Mouse (Mus musculus): ENCODE measurements around the gene Emid1. TPM values are rescaled to one million over a fixed set of nuclear protein-coding genes. Genes with fewer than 3 reads are reported as not detected.
A peak's percentile ranks its signal among the peaks of the same experiment; 100 is the strongest.

Emid1 gene
- total RNA-seq, 2 experiments from 2014 or later, result 38.7 to 43.8 TPM

DNA sequence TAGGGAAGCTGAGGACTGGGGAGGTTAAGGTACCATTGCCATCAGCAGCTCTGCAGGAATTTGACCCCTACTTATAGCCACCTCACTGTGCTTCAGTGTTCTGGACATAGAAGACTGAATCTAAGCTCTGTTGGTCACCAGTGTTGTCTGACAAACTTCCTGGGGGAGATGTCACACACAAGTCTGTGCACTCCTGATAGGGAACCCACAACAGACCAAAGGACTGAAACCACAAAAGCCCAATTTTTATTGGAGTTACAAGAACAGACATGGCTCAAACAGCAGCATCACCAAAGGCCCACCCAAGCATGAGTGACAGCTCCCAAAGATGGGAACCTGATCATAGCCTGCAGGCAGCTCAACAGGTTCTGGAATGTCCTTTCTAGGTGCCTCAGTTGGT lies 85.0 kb downstream of the Emid1 start:
- no peak for DNase-seq

DNA sequence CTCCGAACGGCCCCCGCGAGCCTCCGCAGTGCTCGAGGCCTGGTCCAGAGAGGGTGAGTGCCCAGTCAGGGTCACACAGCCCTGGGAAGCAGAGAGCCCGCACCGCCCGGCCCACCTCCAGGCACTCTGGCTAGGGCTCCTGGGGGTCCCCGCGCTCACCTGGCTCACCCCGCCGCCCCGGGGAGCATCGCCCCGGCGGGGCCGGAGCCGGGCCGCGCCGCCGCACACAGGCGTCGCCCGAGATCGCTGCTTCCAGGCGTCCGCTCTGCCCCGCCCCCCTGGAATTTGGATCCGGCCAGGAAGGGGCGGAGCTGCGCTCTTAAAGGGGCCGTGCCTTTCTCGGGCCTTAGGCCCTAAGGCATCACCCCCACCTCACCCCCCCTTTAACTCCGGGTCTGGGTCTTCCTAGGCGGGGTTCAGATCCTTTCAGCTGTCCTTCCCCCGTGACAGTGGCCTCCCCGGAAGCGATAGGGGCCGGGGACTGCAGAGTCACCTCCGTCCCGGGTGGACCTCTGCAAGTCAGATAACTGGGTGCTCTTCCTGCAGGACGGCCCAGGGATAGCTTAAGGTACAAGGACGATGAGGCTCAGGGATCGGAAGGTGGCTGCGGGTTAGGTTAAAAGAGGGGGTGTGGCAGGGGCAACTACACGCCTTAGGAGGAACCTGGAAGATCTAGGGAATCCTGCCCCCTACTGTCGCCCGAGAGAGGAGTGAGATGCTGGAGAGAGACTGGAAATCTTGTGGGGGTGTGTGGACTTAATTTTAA lies 86.8 kb downstream of the Emid1 start, which contains the start of gene Gas2l1:
Gene Gas2l1, minus strand, starts transcription at position 272 of the 766 bp plus-strand sequence.
- intact Hi-C loops (cut with DNase I), result loop anchor here (10.0 kb wide), 1 partner anchor 50 kb away; no protein-coding TSS in a partner anchor
- peak; percentile 86 for DNase-seq

More for the DNA sequence above, 85.0 kb downstream of the Emid1 start:
- intact Hi-C loops (cut with DNase I), result loop anchor here (10.0 kb wide), 1 partner anchor 52 kb away; no protein-coding TSS in a partner anchor

DNA sequence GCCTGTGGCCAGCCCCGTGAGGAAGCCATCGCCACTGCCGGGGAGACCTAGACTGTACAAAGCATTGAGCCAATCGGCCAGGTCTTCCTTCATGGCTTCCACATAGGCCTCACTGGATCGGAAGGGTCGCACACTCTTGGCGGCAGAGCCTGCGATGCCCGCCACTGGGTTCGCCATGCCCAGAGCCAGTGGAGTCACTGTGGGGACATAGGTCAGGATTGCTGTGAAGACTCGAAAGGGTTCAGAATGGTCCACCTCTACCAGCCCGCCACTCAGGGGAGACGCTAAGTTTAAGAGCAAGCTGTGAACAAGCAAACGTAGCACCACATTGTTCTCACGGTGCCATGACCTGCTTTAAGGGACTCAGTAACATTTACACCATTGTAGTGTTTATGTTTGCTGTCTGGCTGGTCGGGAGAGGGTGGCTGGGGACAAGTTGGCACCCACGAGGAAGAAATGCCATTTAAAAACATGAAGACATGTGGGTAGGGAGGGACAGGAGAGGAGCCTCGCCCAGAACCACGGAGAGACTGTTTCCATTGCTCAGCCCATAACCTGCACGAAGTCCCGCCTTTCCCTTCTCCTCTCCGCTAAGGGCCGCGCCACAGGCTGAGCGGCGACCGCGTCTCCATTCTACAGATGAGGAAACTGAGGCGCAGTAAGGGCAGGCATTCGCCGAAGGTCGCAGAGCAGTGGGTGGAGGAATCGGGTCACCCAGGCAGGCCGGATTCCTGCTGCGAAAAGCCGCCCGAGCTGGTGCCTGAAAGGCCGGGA lies 87.6 kb downstream of the Emid1 start:
- intact Hi-C loops (cut with DNase I), result loop anchor here (10.0 kb wide), 1 partner anchor 50 kb away; no protein-coding TSS in a partner anchor
- peak; percentile 35 for DNase-seq

DNA sequence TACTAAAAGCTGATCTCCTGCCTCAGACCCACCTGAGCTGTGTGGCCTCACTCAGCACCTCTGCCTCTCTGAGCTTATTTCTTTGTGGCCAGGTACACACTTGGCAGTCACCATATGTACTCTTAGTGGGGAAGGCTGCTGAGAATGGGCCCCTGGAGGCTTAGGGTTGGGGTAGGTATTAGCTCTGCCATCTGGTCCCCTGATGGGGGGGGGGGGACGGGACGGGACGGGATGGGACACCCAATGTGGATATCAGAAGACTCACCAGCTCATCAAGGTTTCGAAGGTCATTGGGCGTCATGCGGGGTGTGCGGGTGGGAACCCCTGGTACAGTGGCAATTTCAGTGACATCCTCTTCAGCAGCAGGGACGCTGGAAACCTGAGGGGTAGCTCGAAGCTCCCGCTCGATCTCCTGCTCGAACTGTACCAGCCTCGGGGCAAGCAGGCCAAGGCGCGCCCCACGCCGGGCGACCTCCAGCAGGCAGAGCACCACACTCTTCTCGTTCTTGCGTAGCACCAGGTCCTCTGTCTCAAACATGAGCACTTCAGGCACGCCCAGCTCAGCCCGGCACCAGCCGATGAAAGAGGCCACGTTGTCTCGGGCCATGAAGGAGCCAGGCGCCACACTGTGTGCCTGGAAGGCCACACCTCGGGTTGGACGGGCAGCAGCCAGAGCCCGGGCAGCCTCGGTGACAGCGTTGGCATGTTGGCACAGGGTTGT lies 88.3 kb downstream of the Emid1 start:
- intact Hi-C loops (cut with DNase I), result loop anchor here (10.0 kb wide), 1 partner anchor 49 kb away; no protein-coding TSS in a partner anchor

DNA sequence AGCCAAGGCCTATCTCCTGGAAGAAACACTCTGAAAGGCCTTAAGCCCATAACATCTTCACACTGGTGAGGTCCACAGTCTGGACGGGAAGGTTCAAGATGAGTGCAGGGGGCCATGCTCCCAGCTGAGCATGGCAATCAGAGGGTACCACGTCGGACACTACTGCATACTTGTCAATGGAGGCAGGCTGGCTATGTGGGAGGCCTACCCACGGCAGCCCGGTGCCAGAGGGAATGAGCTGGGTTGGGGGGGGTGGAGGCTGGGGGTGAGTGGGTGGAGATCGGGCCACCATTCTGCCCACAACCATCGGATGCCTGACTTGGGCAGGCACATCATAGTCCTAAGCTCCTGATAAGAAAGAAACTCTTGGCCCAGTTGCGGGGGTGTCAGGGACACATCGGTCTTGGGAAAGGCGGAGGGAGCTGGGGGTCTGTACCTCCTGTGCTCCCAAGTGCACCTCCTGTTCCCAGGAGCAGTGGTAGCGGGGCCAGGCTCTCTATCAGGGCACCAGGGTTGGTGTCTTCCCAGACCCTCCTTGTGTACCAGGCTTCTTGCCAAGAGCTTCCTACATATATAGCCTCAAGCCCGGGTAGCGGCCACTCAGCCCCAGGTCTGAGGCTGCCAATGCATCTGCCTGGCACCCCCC lies 89.1 kb downstream of the Emid1 start:
- no peak for DNase-seq
- intact Hi-C loops (cut with DNase I), result loop anchor here (10.0 kb wide), 1 partner anchor 48 kb away; no protein-coding TSS in a partner anchor

More for the DNA sequence above, 88.3 kb downstream of the Emid1 start:
- DNase-seq, result no peak

DNA sequence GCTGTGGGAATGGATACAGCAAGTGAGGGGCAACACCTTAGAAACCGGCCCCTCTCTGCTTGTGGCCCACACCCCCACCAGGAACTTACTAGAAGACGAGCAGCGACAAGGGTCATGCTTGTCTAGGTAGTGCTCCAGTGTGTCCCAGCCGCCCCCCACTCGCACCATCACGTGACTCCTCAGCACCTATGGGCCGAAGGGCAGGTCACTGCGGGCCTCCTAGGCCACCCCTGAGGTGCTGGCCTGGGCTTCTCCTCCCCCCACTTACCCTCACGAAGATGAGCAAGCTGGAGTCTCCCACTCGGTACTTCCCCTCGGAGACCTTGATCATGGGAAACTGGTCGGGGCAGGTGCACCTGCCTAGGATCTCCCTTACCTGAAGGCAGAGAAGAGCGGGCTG lies 89.7 kb downstream of the Emid1 start:
- DNase-seq, result no peak

DNA sequence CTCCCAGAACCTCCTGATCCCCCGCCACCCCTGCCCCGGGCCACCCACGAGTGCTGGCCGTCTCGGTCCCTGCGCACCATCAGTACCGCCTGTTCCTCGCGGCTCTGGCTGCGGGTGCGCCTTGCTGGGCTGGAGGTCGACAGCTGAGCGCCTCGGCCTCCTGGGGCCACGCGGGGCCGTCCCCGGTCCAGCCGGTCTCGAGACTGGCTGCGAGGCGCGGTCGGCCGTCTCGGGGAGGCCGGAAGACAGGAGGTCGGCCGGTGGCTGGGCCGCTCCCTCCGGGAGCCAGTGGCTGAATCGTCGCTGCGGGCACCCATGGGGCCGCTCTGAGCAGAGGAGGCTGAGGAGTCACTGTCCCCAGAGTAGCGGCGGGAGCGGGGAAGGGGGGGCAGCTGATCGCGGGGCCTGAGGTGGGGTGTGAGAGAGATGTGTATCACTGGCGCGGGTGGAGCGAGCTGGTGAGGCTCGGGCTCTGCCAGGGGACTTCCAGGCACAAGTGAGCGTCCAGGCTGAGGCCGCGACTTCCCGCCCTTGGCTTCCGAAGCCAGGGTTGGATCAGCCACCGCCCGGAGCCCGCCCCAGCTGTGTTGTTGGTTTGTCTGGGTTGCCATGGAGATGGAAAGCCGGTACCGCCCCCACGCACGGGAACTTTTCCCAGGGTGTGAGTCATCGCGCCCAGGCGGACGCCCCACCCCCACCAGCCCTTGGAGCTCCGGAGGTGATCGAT lies 90.5 kb downstream of the Emid1 start:
- intact Hi-C loops (cut with DNase I), result loop anchor here (10.0 kb wide), 1 partner anchor 47 kb away; no protein-coding TSS in a partner anchor

More for the DNA sequence above, 89.7 kb downstream of the Emid1 start:
- intact Hi-C loops (cut with DNase I), result loop anchor here (10.0 kb wide), 1 partner anchor 48 kb away; no protein-coding TSS in a partner anchor

DNA sequence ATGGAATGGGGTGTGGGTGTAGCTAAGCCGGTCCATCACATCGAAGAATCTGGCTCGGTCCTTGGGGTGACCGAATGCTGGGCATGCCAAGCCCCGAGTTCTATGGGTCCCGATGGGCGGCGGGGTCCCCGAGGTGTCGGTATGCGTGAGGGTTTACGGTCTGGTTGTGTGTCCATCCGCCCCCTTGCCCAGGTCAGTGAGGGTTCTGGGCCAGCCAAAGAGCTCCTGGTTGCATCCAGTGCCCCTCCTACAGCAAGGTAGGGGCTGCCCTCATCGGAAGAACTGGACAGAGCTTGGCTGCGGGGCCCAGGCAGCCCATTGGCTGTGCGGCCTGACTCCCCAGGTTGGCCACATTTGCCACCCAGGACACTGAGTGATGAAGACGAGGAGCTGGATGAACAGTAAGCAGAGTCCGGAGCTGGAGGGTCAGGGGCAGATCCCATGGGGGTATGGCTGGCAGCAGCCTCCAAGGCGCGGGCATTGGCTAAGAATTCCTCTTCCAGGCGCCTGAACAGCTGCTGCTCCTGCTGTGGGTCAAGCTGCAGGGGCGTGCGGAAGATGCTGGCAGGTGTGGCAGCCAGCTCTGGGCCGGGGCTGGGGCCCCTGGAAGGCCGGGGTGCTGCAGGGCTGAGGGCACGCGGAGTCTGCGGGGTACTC lies 91.2 kb downstream of the Emid1 start:
- intact Hi-C loops (cut with DNase I), result loop anchor here (10.0 kb wide), 1 partner anchor 46 kb away; no protein-coding TSS in a partner anchor
- DNase-seq, result peak; percentile 32

More for the DNA sequence above, 90.5 kb downstream of the Emid1 start:
- peak; percentile 80 for DNase-seq

DNA sequence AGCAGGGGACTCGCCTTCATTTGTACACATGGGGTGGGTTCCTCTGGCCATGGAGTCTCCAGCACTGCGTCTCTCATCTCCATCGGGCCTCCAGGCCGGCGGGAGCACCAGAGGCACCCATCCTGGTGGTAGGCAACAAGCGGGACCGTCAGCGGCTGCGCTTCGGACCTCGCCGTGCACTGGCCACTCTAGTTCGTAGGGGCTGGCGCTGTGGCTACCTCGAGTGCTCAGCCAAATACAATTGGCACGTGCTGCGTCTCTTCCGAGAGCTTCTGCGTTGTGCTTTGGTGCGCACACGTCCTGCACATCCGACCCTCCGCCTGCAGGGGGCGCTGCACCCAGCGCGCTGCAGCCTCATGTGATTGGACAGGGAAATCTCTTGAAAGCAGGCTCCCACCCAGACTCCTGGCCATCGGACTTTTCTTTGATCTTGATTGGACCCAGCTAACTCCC lies 92.3 kb downstream of the Emid1 start:
- peak; percentile 41 for DNase-seq
- intact Hi-C loops (cut with DNase I), result loop anchor here (10.0 kb wide), 1 partner anchor 45 kb away; no protein-coding TSS in a partner anchor

DNA sequence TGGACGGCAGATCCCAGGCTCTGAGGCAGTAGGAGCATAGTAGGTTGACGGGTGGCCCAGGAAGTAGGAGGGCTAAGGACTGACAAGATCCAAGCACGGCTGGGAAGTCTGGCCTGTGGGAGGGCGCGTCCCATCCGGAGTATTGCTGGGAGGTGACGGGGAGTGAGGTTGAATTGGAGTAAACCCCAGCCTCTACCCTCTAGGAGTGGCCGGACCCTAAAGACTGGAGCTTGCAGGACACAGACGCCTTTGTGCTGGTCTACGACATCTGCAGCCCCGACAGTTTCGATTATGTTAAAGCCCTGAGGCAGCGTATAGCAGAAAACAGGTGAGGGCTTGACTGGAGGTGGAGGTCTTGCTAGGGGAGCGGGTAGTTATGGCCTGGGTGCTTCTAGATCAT lies 92.8 kb downstream of the Emid1 start:
- intact Hi-C loops (cut with DNase I), result no loop called here
- no peak for DNase-seq

DNA sequence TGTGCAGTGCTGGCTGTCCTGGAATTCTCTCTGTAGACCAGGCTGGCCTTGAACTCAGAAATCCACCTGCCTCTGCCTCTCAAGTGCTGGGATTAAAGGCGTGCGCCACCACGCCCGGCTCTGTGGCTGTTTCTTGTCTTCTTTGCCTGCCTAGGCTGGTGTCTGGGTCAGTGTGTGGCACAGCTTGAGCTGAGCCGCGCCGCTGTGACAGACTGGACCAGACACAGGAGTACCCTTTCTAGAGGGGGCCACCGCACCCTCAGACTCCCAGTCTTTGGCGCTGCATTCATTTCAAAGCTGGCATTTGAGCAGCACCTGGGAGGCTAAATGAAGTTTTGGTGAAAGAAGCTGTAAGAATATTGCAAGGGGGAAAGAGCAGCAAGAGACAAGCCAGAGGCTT lies 93.3 kb downstream of the Emid1 start:
- no peak for DNase-seq
- intact Hi-C loops (cut with DNase I), result no loop called here

DNA sequence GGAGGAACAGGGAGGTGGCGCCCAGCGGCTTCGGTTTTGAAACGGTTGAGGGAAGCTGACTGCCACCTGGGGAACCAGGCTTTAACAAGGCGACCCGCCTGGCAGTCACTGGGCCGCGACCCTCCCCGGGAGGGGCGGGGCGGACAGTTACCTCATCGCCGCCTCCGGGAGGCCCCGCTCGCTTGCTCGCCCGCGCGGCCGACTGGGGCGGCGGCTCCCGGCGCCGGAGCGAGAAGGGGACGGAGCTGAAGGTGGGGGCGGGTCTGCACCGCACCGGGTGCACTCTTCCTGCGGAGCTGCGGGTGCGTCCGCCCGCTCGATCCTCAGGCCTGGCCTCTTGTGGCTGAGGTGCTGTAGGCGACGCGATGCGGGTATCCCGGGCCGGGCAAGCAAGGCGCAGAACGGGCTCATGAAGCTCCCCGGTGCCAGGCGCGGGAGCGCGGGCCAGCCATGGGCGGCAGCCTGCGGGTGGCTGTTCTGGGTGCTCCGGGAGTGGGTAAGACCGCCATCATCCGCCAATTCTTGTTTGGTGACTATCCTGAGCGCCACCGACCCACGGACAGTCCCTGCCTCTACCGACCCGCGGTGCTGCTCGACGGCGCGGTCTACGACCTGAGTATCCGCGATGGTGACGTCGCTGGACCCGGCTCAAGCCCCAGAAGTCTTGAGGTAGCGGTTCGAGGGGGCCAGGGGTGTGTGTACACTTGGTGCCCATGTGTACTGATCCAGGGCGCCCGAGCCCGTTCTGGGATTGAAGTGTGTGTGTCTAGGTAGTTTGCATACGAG lies 94.0 kb downstream of the Emid1 start, which contains the start of gene Rasl10a:
Gene Rasl10a, plus strand, starts transcription at position 273 of the 786 bp plus-strand sequence.
- intact Hi-C loops (cut with DNase I), result no loop called here
- no peak for DNase-seq

DNA sequence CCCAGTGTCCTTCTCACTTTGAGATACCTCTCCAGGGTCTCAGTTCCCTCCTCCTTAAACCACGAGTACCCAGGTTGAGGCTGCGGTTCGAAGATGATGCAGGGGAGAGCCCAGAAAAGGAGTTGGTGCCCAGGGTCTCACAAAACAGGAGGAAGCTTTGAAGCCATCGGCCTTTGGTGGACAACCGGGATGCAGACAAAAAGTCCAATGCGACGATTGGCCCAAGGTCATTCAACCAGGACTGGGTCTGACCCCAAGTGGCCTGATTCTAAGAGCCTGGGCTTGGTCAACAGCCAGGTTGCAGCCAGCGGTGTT lies 94.6 kb downstream of the Emid1 start:
- DNase-seq, result no peak
- intact Hi-C loops (cut with DNase I), result no loop called here

DNA sequence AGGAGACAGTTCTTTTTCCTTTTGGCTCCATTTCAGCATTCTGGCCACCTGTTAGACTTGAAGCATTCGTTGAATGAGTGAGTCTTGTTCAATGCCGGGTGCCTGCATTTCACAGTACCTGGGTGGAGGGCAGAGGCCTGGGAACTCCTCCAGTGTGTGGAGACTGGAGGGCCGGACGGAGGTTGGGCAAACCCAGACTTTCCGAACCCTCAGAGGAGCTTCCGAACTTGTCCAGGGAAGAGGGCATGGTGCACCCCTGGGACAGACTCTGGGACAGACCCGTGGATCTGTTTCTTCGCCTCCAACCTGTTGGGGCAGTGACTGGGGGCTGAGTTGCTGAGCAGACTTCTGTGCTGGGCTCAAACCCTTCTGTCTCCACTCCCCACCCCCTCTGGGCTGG lies 95.0 kb downstream of the Emid1 start:
- intact Hi-C loops (cut with DNase I), result no loop called here
- DNase-seq, result no peak

Measured in left cerebral cortex, postnatal 4 days (tissue).